Mouse (Mus musculus) B cell, adult 2 months (primary cell): ENCODE results near the gene Dlk2.

ENCODE experiments used
- DNase-seq, 2 experiments: peaks; one replicate each; pipeline ENCODE4 v3.0.0; 2022

Gene Dlk2

DNA sequence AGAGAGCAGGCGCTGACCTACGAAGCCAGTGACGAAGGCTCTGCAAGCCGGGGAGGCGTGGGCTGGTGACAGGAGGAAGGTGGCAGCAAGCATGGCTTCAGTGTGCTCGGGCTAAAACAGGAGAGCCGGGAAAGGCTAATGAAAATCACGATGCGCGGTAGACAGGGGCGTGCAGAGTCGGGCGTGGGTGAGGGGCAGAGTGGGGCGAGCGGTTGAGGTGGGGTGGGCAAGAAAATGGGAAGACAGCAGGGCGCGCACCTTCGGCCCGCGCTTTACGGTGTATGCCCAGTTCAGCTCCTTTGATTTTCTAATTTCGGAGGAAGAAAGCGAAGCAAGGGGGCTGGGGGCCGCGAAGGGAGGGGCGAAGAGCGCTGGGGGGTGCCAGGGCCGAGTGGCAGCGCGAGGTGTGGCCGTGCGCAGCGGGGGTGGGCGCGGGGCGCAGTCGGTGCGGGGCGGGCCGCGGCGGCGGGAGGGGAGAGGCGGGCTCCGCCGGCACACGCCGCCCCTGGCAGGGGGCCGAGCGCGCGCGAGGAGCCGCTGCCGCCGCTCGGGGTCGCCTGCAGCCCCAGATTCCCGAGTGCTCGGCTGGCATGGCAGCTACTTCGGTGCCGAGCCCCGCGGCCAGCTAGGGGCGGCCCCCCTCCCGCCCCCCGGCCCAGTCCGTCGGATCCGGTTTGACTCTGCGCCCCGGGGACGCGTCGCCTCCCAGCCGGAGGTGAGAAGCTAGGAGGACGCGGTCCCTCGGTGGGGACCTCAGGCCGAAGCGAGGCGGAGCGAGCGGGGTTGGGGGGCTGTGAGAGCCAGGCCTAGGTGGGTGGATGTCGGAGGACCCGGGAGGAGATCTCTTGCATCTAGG, at the start of gene Dlk2:
TSS of gene Dlk2 (plus strand) at position 58 of the 856 bp plus-strand sequence.
- peak; percentile 34 to 41 for DNase-seq

DNA sequence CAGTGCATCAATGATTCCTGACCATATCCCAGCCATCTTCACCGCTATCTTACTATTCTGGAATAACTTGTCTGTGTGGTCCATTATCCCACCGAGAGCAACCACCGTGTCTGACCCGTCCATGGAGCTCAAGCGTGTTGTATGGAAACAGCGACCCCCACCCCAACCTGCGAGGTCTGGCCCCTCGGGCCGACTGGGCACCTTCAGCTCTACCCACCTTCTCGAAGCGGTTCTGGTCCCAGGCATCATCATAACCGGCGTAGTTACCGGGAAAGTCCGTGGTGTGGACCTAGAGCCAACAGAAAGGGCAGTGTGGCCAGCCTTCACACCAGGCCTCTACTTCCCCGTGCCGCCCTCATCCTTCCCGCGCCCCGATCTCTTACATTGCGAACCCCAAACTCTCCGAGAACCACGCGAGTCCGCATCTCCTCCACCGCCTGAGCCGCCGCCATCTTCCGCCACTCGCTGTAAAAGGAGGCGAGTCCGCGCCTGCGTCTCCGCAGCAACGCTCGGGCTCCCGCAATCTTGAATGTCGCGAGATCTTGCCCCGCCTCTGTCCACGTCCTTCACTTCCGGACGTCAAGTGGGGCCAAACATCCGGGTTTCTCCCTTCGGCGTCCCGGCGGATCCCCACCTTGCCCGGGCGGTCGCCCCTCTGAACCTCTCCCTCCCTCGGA, 49.6 kb upstream of the Dlk2 start, which contains the start of the genes Polr1c and Yipf3:
TSS of gene Polr1c (minus strand) at position 543 of the 677 bp plus-strand sequence.
TSS of gene Yipf3 (plus strand) at position 569 of the 677 bp plus-strand sequence.
- peak; percentile 95 for DNase-seq

DNA sequence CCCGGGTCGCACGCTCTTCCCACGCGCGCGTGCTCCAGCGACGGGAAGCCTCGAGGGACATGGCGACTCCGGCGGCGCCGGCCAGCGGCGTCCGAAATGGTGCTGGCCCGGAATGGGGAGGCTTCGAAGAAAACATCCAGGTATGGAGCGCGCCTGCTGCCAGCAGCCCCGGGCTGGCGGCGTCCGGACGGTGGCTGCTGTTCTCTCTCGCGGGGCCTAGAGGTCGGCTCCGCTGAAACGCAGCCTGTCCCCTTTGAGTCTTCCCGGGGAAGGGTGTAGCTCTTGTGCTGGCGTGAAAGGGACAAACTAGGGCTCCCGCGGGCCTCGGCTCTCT, 49.1 kb upstream of the Dlk2 start:
- no peak for DNase-seq

DNA sequence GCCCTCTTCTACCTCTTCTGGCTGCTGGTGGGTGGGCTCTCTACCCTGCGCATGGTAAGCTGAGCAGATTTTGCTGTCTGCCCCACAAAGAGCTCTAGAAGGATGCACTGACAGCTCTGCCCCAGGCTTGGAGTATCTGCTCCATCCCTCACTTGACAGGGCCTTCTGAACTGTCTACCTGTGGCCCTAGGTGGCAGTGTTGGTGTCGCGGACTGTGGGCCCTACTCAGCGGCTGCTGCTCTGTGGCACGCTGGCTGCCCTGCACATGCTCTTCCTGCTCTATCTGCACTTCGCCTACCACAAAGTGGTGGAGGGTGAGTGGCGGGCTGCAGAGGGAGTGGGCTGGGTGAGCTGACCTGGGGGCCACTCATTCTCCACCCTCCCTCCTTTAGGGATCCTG, 46.0 kb upstream of the Dlk2 start:
- peak; percentile 24 to 27 for DNase-seq

DNA sequence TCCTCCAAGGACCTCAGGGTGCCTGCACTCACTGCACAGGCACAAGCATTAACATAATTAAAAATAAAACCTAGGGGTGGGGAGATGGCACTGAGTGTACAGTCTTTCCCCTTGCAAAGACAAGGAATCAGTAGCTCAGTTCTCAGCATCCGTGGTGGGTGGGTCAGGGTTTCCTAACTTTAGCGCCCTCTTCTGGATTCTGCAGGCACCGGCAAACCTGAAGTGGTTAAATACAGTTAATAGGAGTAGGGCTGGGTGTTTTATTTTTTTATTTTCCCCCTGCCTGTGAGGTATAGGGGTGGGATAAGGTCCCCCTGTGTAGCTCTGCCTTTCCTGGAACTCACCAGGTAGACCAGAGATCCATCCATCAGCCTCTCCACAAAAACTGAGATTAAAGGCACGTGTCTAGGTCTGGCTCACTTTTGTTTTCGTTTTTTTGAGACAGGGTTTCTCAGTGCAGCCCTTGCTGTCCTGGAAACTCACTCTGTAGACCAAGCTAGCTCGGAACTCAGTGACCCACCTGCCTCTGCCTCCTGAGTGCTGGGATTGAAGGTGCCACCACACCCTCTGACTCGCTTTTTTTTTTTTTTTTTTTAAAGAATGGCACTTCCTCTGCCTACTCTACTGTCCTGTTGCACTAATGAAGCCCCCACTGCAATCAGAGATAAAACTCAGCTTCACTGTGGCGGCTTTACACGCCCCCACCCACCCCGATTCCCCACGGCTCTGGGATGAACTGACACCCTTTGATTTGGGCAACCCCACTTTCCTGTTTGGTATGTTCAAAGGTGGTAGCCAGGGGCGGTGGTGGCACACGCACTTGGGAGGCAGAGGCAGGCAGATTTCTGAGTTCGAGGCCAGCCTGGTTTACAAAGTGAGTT, 44.4 kb upstream of the Dlk2 start:
- peak; percentile 50 to 66 for DNase-seq

DNA sequence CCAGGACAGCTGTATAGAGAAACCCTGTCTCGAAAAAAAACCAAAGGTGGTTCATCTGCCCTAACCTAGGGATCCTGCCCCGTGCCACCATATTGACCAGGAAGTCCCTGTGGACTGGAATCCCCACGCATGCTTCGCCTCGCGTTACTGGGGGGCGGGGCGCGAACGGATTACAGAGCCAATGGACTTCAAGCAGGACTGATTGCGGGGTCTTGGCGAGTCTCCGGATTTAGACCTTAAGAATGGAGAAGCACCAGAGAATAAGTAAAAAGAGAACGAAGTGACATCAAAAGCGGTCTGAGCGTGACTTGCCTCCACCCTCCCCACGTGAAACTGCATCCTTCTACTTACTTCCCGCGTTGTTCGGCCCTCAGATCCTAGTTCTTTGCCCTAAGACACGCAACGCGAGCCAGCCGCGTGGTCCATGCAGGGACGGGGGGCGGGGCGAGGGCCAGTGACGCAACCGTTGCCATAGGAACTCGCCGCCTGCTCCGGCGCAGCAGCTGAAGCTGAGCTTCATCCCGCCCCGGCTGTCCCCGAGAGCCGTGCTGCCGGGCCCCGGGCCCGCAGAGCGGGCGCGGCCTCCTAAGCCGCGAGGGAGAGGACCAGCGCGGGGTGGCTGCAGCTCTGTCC, 43.7 kb upstream of the Dlk2 start, which contains the start of gene Lrrc73:
TSS of gene Lrrc73 (plus strand) at position 80 of the 633 bp plus-strand sequence.
- DNase-seq = peak; percentile 94 to 96

DNA sequence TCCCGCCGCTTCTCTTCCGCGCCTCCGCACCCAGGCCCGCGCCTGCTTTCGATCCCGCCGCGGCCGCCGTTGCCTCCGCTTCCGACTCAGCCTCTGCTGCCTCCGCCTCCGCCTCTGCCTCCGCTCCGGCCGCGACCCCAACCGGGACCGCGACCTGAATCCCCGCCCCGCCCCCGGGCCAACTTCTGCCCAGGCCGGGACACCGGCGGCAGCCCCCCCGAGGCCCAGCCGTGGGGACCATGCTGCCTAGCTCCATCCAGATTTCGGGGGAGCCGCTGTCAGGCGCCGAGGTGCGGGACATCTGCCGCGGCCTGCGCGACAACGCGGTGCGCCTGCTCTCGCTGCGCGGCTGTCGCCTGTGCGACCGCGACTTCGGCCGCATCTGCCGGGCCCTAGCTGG, 43.1 kb upstream of the Dlk2 start:
- peak; percentile 29 to 41 for DNase-seq

DNA sequence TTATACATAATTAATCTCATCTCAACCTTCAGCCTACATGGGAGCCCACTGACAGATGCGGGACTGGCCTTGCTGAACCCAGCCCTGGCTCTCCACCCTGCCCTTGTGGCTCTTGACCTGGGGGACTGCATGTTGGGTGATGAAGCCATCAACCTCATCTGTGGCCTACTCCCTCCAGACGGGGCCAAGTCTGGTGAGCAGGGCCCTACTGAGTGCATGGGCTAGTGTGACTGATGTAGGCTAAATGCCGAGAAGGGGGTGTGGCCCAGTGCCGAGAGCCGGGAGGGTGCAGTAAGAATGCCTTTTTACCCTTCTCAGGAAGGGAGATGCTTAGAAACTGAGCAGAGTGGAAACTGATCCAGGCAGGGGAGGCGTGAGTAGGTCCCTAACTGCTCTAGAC, 42.1 kb upstream of the Dlk2 start:
- peak in 1 of 2 experiments; percentile 23 for DNase-seq

DNA sequence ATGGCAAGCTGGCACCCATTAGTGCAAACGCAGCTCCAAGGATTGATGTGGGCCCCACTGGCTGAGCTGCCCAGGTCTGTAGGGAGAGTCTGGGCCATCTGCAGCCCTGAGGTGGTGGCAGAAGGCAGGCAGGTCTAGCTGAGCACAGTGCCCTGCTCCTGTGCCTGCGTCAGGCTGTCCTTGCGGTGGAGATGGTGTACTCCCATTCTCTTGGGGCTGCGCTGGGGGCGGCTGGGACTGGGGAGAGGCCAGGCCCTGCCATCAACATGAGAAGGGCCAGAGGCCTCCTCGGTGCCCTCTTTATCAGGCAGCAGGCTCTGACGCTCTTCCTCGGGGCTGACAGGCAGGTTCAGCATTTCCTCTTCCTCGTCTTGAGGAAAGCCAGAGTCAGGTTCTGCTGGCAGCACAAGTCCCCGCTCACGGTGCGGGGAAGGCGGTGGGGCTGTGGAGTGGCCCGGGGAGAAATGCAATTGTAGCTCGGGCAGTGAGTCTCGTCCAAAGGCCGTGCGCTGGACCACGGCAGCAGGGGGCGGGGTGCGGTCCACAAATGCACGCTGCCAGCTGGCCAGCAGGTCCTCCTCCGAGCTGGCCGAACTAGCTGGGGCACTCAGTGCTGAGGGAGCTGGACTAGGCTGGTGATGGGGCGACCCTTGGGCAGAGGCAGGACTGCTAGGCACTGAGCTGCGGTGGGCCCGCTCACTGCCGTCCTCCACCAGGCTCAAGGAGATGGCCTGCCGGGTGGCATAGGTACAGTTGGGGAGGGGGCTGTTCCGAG, 38.8 kb upstream of the Dlk2 start:
- DNase-seq = no peak

DNA sequence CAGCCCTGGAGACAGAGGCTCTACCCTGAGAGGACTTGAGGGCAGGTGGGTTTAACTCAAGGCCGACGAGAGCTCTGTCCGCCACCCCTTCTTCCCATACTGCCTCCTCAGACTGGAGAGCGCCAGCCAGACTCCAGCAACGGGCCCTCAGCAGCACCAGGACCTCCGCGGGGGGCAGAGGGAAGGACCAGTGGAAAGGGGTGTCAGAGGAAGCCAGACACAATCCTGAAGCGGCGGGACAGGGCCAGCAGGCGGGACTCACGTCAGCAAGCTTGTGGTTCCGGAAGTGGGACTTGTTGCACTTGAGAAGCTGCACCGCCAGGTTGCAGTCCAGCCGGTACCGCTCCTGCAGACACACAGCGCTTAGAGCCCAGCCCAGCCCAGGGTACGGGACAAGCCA, 37.5 kb upstream of the Dlk2 start:
- DNase-seq = no peak

DNA sequence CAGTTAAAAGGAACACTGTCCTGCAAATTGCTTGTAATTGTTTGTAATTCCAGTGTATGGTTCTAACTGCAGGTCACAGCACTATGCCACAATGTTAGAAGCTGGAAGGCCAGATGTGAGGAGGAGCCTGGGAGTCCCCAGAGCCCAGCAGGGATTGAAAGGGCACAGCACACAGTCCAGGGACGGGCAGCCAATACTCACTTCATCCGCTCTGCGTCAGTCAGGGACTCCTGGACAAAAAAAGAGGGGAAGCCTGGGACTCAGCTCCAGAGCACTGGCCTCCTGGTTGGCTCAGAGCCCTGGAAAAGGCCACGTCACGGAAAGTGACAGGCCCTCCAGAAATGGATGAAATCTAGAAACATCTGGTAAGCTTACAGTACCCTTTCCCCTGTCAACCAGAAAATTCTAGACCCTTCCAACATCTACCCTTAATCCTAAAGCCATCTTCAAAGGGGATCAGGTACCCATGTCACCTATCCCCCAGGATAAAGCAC, 35.0 kb upstream of the Dlk2 start:
- no peak for DNase-seq

DNA sequence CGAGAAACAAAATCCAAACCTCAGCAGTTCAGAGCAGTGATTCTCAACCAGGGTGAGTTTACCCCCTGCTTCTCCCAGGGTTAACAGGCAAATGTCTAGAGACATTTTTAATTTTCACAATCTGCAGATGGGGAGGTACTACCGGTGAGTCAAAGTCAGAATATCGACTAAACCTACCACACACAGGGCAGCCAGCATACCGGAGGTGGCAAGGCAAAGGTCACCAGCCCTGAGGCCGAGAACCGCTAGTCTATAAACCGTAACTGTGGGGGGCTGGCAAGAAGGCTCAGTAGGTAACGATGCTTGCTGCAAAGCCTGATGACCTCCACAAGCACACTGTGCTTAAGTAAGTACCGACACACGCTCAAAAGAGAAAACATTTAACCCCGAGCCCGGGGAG, 31.7 kb upstream of the Dlk2 start:
- DNase-seq = no peak

DNA sequence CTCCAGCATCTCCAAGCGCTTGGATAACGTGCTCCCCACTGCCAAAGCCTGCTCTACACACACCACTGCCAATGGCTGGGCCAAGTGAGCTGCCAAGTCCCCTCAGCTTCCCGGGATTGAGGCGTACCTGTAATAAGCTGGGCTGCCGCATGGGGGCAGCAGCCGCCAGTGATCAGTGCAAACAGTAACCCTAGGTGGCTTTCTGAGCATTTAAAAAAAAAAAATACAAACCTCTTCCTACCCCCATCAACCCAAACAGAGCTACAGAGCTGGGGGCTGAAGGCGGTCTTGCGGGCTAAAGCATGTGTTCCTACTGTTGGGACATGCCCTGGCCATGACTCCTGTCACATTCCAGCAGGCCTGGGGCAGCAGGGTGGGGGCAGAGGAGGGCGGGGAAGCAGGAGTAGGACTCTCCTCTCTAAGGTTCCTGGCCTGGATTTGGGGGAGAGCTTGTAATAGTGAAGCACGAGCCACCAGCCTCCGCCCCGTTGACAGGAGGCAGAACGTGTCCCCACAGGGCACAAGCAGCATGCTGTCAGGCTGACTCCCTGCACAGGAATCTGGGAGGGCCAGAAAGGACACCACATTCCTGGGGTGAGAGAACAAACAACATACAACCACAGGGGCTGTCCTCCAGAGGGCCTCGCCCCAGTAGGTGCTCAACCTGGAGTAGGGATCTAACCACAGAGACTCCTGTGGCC, 31.2 kb upstream of the Dlk2 start:
- DNase-seq = peak; percentile 87

DNA sequence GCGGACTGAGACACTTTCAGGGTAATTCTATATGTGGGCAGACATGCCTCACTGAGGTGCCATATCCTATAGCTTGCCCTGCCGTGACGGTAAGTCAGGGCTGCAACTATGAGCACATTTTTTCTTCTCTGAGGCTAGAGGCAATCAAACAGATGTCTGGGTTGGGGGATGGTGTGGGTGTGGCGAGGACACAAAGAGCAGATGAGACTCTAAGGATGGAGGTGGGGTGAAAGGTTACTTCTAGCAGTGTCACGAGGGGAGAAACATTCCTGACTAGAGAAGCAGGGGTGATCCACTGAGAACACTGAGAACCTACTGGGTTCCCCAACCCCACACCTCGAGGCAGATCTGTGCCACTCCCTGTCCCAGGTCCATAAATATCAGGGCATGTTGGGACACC, 30.2 kb upstream of the Dlk2 start:
- DNase-seq = no peak

DNA sequence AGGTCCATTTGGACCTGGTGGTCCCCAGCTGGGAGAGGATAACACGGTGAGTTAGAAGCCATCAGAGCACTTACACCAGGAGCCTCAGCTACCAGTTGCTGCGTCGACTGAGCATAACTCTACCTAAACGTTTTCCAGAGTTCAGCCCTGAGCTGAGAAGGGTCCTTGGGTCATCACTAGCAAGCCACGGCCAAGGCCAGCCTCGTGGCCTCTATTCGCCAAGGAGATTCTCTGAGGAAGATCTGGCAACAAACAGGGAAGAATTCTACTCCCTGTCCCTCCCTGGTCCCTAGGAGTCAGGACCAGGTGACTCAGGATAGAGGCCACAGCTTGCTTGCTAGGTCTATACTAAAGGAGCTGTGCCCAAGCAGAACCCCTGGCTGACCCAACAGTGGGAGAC, 29.7 kb upstream of the Dlk2 start:
- no peak for DNase-seq

DNA sequence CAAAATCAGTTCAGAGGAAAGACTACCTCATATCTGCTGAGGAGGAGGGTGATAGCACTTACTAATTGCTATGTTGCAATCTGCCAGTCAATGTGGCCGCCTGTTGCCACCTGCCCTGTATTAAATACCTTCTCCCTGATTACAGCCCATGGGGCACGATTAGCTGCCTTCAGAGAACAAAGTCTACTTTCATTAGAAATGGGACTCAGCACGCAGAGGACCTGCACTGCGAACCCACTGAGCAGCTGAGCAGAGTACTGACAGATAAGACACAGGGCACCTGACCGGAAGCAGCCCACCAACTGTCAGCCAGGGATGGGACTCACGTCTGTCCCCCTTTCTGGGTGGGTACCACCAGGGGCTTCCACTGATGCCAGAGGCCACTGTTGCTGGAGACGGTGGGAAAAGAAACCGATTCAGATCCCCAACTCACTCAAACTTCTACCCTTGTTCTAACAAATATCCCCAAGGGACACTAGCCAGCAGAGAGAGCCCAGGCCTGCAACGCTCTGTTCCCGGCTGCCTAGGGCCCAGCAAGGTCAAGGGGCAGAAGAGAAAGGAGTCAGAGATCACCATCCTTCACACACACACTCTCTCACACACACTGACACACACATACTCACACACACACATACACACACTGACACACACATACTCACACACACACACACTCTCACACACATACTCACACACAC, 29.0 kb upstream of the Dlk2 start:
- DNase-seq = no peak

DNA sequence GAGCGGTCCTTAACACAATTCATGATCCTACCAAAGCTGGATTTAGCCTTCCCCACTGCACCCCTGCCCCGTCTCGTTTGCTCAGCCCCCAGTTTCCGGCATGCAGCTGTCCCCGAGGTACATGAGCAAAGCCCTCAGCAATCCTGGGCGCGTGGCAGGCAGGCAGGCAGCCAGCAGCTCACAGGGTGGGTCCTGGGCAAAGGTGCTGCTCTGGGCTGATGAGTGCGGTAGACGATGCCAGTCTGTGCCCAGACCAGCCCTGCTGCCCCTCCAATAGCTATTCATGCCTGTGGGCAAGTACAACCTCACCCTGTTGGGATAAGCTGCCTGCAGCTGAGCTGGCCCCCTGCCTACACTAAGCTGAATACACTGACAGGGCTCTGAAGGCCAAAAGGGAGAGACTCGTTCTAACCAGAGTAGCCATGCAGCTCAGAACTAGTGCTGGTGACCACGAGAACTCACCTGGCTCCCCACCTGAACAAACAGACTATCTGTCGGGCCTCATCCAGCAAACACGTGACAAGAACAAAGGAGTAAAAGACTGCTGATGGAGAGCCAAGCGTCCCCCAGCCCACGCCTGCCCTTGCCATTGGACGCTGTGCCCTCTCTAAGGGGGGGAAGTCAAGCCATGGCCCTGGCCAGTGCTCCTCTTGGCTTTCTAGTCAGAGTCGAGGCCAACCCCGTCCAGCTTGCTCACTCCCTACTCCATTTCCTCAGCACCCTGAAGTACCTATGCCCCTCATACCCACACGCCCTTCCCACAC, 27.3 kb upstream of the Dlk2 start:
- DNase-seq = no peak

DNA sequence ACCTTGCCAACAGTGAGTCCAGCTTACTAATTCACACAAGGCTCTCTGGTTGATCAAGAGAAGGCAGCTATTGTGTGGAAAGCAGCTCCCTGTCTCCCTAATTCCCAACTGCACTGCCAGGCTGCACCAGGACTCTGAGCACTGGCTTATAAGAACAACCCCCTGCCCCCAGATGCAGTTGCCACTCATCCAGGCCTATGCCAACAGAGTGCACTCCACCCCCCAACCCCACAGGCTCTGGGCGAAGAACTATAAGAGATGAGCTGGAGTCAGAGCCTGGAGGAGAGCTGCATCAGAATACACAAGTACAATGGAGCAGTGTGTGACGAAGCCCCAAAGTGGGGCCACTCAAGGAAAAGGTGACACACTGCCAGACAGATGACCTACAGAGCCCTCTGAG, 25.2 kb upstream of the Dlk2 start:
- DNase-seq = no peak

DNA sequence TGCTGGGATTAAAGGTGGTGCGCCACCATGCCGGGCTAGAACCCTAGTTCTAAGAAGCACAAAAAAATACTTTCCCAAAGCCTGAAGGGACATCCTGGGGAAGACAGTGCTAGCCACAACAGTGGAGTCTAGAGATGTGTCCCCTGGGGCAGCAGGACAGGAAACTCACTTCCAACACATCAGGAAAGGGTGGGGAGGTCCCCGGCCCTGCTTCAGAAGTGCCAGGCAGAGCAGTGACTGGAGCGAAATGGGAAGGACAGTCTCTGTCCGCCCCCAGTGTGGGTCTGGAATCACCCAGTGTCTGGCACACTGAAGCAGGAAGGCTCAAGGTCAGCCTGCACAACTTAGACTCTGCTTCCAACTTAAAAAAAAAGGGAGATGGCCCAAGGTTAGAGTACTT, 24.5 kb upstream of the Dlk2 start:
- no peak for DNase-seq

DNA sequence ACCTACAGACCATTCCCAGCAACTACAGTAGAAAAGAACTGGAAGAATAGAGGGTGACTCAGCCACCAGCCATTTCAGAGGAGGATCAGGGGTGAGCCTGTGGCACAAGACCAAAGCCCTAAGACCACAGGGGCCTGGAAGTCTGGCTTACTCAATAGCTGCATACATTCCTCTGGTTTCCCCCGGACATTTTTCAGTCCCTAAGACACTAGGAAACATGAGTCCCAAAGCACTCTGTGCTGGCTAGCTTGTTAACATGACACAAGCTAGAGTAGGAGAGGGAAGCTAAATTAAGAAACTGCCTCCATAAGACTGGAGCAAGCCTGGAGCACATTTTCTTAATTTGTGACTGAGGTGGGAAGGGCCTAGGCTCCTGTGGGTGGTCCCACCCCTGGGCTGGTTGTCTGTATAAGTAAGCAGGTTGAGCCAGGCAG, 23.4 kb upstream of the Dlk2 start:
- no peak for DNase-seq
